Mouse (Mus musculus) neural tube, embryonic 15.5 days (tissue): ENCODE results near the gene Gm19402. TPM values are rescaled to one million over a fixed set of nuclear protein-coding genes. Genes with fewer than 3 reads are reported as not detected.

Experiments used
- ATAC-seq: fragments of 200-750 bp; cut with Nextera tagmentation; 2 replicates; pipeline ENCODE4 v1.8.0; 2017; ENCODE audit warnings: mild to moderate bottlenecking, moderate TSS enrichment, moderate library complexity; ENCODE audit not compliant: low FRiP score
- H3K27ac ChIP-seq: fragments of 300-500 bp; sonication (generic); replicated peaks from 2 replicates; pipeline ENCODE4 v1.5.1; 2015; ENCODE audit warnings: mild to moderate bottlenecking, inconsistent platforms
- H3K27me3 ChIP-seq: fragments of 300-500 bp; sonication (generic); replicated peaks from 2 replicates; pipeline ENCODE4 v1.6.1; 2015; ENCODE audit warnings: inconsistent platforms
- H3K36me3 ChIP-seq: fragments of 300-500 bp; sonication (generic); 2 replicates; pipeline ENCODE4 v1.6.1; 2015; ENCODE audit warnings: inconsistent platforms
- H3K4me1 ChIP-seq: fragments of 300-500 bp; sonication (generic); 2 replicates; pipeline ENCODE4 v1.6.1; 2015; ENCODE audit warnings: inconsistent platforms
- H3K4me2 ChIP-seq: fragments of 300-500 bp; sonication (generic); 2 replicates; pipeline ENCODE4 v1.6.1; 2015; ENCODE audit warnings: inconsistent platforms, mild to moderate bottlenecking, moderate library complexity
- H3K4me3 ChIP-seq: fragments of 300-500 bp; sonication (generic); replicated peaks from 2 replicates; pipeline ENCODE4 v1.5.1; 2015; ENCODE audit warnings: mild to moderate bottlenecking, inconsistent platforms
- H3K9ac ChIP-seq: fragments of 300-500 bp; sonication (generic); replicated peaks from 2 replicates; pipeline ENCODE4 v1.6.1; 2015; ENCODE audit warnings: mild to moderate bottlenecking, inconsistent platforms
- H3K9me3 ChIP-seq: fragments of 300-500 bp; sonication (generic); replicated peaks from 2 replicates; pipeline ENCODE4 v1.6.1; 2016; ENCODE audit warnings: inconsistent platforms
- WGBS: fragments of 180-500 bp; shearing (Covaris S2); methylation state at CpG from one replicate; pipeline ENCODE4 v1.1.7; 2015; ENCODE audit warnings: mixed read lengths; 5-methylcytosine and 5-hydroxymethylcytosine counted together
- polyA plus RNA-seq: library from polyadenylated mRNA; unstranded; fragments of >200 nt; fragmentation: Nextera tagmentation; extraction: Ambion mirVana; gene quantifications from 2 replicates; pipeline ENCODE4 v1.2.1, GENCODE M21; 2015

The Gm19402 gene
- polyA plus RNA-seq, 1 experiment from 2014 or later, result not detected

- no peak for ATAC-seq
- no peak within 1 kb of the TSS for H3K9ac ChIP-seq
- H3K36me3 ChIP-seq, result no peaks in the 10 kb centered on the region
- no peak within 1 kb of the TSS for H3K4me3 ChIP-seq
- no peaks in the 10 kb centered on the region for H3K27me3 ChIP-seq
- WGBS, result 51% methylated on average over 4 of the region's 4 CpGs
- no peak within 1 kb of the TSS for H3K4me2 ChIP-seq
- no peaks in the 10 kb centered on the region for H3K9me3 ChIP-seq
- no peaks in the 10 kb centered on the region for H3K4me1 ChIP-seq
- H3K27ac ChIP-seq, result no peak within 1 kb of the TSS
Observed at GRCm38 (mm10) chr10:77697133-77697532, 6.6 kb upstream of the Gm19402 start, which contains the start of gene Gm9508. Gm9508 (minus strand) TSS chr10:77697233.

GRCm38 (mm10) chr10:77687021-77687420, 3.5 kb downstream of the Gm19402 start:
- H3K9me3 ChIP-seq, result no peaks in the 10 kb centered on the region
- 26% methylated on average over 10 of the region's 10 CpGs for WGBS
- no peak for ATAC-seq
- H3K27ac ChIP-seq, result no peak overlapping the region
- H3K27me3 ChIP-seq, result peaks cover 31% of the 10 kb centered on the region
- H3K4me2 ChIP-seq, result no peak overlapping the region
- H3K4me3 ChIP-seq, result no peak overlapping the region
- H3K9ac ChIP-seq, result no peak overlapping the region
- H3K4me1 ChIP-seq, result peaks cover 25% of the 10 kb centered on the region
- H3K36me3 ChIP-seq, result no peaks in the 10 kb centered on the region

GRCm38 (mm10) chr10:77685895-77686664, 4.5 kb downstream of the Gm19402 start, which contains the start of gene Tspear:
Tspear (plus strand) TSS chr10:77686569.
- Histone ChIP-seq H3K4me1 (peaks cover 25% of the 10 kb centered on the region), H3K27ac (no peak within 1 kb of the TSS), H3K9ac (no peak within 1 kb of the TSS), H3K36me3 (no peaks in the 10 kb centered on the region), H3K4me3 (no peak within 1 kb of the TSS), H3K27me3 (peaks cover 31% of the 10 kb centered on the region), H3K4me2 (no peak within 1 kb of the TSS), H3K9me3 (no peaks in the 10 kb centered on the region)
- WGBS, result 11% methylated on average over 22 of the region's 22 CpGs
- ATAC-seq, result no peak

DNA sequence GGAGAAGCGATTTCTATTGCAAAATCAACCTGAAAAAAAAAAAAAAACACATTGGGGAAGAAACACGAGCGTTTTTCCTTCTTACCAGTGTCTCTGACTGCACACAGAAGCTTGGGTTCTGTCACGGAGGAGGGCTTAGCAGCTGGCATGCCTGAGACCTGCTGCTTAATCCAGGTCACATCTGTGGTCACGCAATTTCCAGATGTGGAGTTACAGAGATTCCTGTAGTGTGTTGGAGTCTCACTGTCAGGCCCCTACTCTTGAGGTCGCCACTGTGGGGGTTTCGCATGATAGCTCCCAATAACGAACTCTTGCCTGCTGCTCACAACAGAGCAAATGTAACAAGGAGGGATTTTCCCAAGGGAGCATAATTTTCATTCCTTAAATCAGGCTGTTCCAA, 6.4 kb downstream of the Gm19402 start:
- H3K4me2 ChIP-seq, result no peak overlapping the region
- no peak overlapping the region for H3K27ac ChIP-seq
- no peak overlapping the region for H3K4me3 ChIP-seq
- no peak for ATAC-seq
- H3K9me3 ChIP-seq, result no peaks in the 10 kb centered on the region
- peaks cover 36% of the 10 kb centered on the region for H3K27me3 ChIP-seq
- peaks cover 19% of the 10 kb centered on the region for H3K4me1 ChIP-seq
- no peaks in the 10 kb centered on the region for H3K36me3 ChIP-seq
- WGBS, result 48% methylated on average over 8 of the region's 8 CpGs
- H3K9ac ChIP-seq, result no peak overlapping the region

DNA sequence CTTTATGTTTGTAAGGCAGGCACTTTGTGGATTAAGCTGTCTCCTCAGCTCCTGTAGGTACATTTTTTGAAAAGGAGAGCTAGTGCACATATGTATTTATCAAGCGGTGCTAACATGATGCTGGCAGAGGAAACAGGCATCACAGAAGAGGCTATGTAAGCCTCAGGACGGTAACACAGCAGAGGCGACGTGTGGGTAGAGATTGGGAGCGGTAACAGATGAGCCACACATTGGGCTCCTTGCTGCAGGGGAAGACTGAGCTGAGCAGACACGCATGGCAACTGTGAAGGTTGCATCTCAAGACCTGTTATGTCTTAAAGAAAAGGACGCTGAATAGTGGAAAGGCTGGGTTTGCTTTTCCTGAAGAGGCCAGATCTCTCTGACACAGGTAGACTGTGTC, 7.6 kb downstream of the Gm19402 start:
- Histone ChIP-seq H3K9me3 (no peaks in the 10 kb centered on the region), H3K27ac (no peak overlapping the region), H3K4me3 (no peak overlapping the region), H3K27me3 (peaks cover 42% of the 10 kb centered on the region), H3K4me2 (no peak overlapping the region), H3K36me3 (no peaks in the 10 kb centered on the region), H3K4me1 (peaks cover 24% of the 10 kb centered on the region), H3K9ac (no peak overlapping the region)
- no peak for ATAC-seq
- WGBS, result 81% methylated on average over 7 of the region's 7 CpGs

DNA sequence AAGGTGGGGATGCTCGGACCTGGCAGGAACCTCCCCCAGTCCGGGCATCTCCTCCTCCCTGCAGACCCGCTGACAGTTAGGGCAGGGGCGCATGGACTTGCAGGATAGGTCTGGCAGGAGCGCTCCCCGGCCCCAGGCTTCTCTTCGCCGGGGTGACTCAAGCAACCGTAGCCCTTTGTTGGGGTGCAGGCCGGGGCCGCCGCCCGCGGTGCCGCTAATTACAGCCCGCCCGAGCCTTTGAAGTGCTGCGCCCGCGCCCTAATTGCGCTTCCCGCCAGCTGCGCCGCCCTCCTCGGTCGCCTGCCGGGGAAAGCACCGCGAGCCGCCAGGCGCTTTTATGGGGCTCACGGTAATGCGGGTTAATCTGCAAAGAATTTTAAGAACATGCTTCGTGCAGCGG, 13.0 kb downstream of the Gm19402 start:
- Histone ChIP-seq H3K9ac (0 out of 2 replicates have a peak overlapping the region, but pooled peaks have one; percentile 1), H3K9me3 (no peaks in the 10 kb centered on the region), H3K36me3 (no peaks in the 10 kb centered on the region), H3K4me2 (peak overlapping the region; percentile 65), H3K27me3 (peaks cover 41% of the 10 kb centered on the region), H3K4me1 (peaks cover 15% of the 10 kb centered on the region), H3K27ac (no peak overlapping the region), H3K4me3 (peak overlapping the region; percentile 31)
- ATAC-seq, result no peak
- WGBS, result under 1% methylated on average over 35 of the region's 35 CpGs

- Histone ChIP-seq H3K4me2 (no peak overlapping the region), H3K27ac (no peak overlapping the region), H3K36me3 (no peaks in the 10 kb centered on the region), H3K4me3 (no peak overlapping the region), H3K9ac (no peak overlapping the region), H3K4me1 (peaks cover 15% of the 10 kb centered on the region), H3K9me3 (no peaks in the 10 kb centered on the region), H3K27me3 (peaks cover 32% of the 10 kb centered on the region)
- no peak for ATAC-seq
- 68% methylated on average over 13 of the region's 13 CpGs for WGBS
Observed at GRCm38 (mm10) chr10:77673765-77674164, 16.8 kb downstream of the Gm19402 start.

DNA sequence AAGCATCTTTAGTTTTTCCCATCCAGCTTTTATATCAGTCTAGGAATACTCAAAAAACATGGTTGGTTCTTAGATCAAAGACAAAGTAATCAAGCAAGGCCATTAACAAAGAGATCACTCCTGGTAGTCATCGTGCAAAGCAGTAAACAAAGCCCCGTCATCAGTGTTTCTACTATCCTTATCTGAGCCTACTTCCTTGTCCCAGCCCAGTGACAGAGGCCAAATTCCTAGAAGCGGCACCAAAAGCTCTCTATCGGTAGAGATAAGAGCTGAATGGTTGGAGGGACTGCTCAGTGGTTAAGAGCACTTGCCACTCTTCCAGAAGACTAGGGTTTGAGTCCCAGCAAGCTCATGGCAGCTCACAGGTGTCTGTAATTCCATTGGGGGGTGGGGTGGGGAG, 19.0 kb downstream of the Gm19402 start:
- Histone ChIP-seq H3K9me3 (no peaks in the 10 kb centered on the region), H3K36me3 (no peaks in the 10 kb centered on the region), H3K4me1 (no peaks in the 10 kb centered on the region), H3K27me3 (peaks cover 10% of the 10 kb centered on the region), H3K27ac (no peak overlapping the region), H3K9ac (no peak overlapping the region), H3K4me3 (no peak overlapping the region), H3K4me2 (no peak overlapping the region)
- whole genome bisulfite sequencing, result 73% methylated on average over 4 of the region's 4 CpGs
- ATAC-seq, result no peak

DNA sequence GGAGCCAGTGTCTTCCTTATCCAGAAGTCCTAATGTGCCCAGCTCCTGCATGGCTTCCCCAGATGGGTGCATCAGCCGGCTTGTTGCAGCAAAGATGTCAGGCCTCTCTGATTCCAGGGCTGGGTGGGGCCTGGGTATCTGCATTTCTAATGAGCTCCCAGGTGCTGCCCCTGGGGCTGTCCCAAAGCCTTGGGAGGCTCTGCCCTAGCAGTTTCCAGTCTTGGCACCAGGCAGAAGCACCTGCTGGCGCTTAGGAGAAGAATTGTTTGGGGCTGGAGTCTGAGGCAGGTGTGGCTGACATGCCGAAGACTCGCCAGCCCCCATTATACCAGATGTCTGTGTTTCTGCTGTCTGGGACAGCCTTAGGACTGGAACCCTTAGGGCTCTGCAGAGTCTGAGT, 19.8 kb downstream of the Gm19402 start:
- H3K27me3 ChIP-seq, result peaks cover 2% of the 10 kb centered on the region; the same call in 1 of the 2 replicates
- no peak overlapping the region for H3K27ac ChIP-seq
- H3K36me3 ChIP-seq, result no peaks in the 10 kb centered on the region
- WGBS, result 87% methylated on average over 4 of the region's 4 CpGs
- no peak overlapping the region for H3K9ac ChIP-seq
- no peak overlapping the region for H3K4me2 ChIP-seq
- no peaks in the 10 kb centered on the region for H3K9me3 ChIP-seq
- H3K4me1 ChIP-seq, result no peaks in the 10 kb centered on the region
- no peak for ATAC-seq
- H3K4me3 ChIP-seq, result no peak overlapping the region

GRCm38 (mm10) chr10:77667402-77667801, 23.2 kb downstream of the Gm19402 start:
- Histone ChIP-seq H3K27me3 (peaks cover 4% of the 10 kb centered on the region; the same call in 1 of the 2 replicates), H3K9ac (no peak overlapping the region), H3K9me3 (no peaks in the 10 kb centered on the region), H3K36me3 (no peaks in the 10 kb centered on the region), H3K4me2 (no peak overlapping the region), H3K27ac (no peak overlapping the region), H3K4me3 (no peak overlapping the region), H3K4me1 (no peaks in the 10 kb centered on the region; the same call in 1 of the 2 replicates)
- ATAC-seq, result no peak
- 83% methylated on average over 4 of the region's 4 CpGs for WGBS

- peaks cover 4% of the 10 kb centered on the region; the same call in 1 of the 2 replicates for H3K27me3 ChIP-seq
- no peak for ATAC-seq
- H3K9me3 ChIP-seq, result no peaks in the 10 kb centered on the region
- H3K9ac ChIP-seq, result no peak overlapping the region
- no peak overlapping the region for H3K4me2 ChIP-seq
- no peaks in the 10 kb centered on the region; the same call in 1 of the 2 replicates for H3K4me1 ChIP-seq
- WGBS, result 68% methylated on average over 8 of the region's 8 CpGs
- H3K27ac ChIP-seq, result no peak overlapping the region
- H3K36me3 ChIP-seq, result no peaks in the 10 kb centered on the region
- no peak overlapping the region for H3K4me3 ChIP-seq
Observed at GRCm38 (mm10) chr10:77666342-77666741, 24.2 kb downstream of the Gm19402 start.

- no peaks in the 10 kb centered on the region for H3K9me3 ChIP-seq
- H3K27ac ChIP-seq, result no peak overlapping the region
- H3K36me3 ChIP-seq, result no peaks in the 10 kb centered on the region
- no peak for ATAC-seq
- H3K4me3 ChIP-seq, result no peak overlapping the region
- 35% methylated on average over 43 of the region's 43 CpGs for WGBS
- H3K4me1 ChIP-seq, result no peaks in the 10 kb centered on the region; the same call in 1 of the 2 replicates
- H3K27me3 ChIP-seq, result peaks cover 4% of the 10 kb centered on the region; the same call in 1 of the 2 replicates
- peak overlapping the region; percentile 40 for H3K4me2 ChIP-seq
- H3K9ac ChIP-seq, result no peak overlapping the region
Observed at GRCm38 (mm10) chr10:77663949-77664665, 26.4 kb downstream of the Gm19402 start.
